Mouse (Mus musculus): ENCODE measurements around the gene Olfr19. TPM values are rescaled to one million over a fixed set of nuclear protein-coding genes. Genes with fewer than 3 reads are reported as not detected.
"Not testable (repeated sequence)": the region's sequence is repeated elsewhere in the genome, so short reads cannot be mapped to it uniquely, and the experiment has no call there.

The Olfr19 gene
- total RNA-seq (2017) = not detected in 2 replicates

DNA sequence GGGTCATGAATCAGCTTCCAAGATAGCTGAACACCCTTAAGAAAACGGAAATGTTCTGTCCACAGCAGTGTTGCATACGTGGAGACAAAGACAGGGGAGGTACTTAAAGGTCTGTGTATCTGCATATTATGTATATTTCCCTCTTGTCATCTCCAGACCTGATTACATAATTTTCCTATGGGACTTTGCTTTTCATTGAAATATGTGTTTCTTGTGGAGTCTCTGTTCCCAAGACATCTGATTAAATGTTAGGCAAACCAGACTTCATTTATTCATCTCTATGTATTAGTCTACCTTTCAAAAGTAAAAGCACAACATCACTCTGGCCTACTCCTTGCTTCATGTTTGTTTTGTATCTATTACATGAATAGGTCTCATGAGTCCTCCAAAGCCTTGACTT lies at the start of gene Olfr19:
Olfr19 (minus strand) TSS at position 101 of the 400 bp plus-strand sequence.
- no peak for ATAC-seq (replicated peaks in 1 of 2; ENCODE audit: insufficient read depth in 1 of 2, low FRiP score in 2 of 2, low TSS enrichment in 1 of 2, low read depth in 1 of 2, poor library complexity in 2 of 2, severe bottlenecking in 2 of 2)

DNA sequence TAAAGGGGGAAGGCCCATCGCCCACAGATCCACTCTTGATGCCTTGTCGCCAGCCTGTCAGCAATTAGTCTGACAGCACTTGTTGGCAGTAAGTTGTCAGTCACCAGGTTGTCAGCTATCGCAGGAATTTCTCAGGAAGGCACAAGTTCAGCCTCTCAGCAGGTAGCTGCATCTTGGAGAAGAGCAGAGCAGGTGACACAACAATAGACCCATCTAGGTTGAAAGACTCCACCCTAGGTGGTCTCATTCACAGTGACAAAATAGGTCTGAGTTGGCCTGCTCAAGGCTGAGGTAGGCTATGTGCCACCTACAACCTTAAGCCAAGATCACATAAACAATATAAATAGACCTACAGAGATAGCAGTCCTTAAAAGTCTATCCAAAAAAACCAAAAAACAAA lies 8.8 kb upstream of the Olfr19 start:
- no peak for ATAC-seq (replicated peaks in 1 of 2; ENCODE audit: insufficient read depth in 1 of 2, low FRiP score in 2 of 2, low TSS enrichment in 1 of 2, low read depth in 1 of 2, poor library complexity in 2 of 2, severe bottlenecking in 2 of 2)

DNA sequence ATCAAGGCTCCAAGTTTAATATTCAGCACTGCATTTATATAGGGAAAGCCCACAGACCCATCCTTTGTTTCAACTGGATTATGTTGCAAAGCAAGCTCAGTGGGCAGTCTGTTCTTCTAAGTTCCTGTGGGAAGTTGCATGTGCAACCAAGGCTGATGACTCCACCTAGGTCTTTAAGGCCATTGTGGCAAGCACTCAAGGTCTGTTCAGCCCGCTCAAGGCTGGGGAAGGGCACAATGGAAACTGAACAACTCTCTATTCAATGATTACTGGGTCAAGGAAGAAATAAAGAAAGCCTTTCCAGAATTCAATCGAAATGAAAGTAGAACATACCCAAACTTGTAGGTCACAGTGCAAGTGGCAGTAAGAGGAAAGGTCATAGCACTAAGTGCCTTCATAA lies 7.8 kb upstream of the Olfr19 start:
- no peak for ATAC-seq (replicated peaks in 1 of 2; ENCODE audit: insufficient read depth in 1 of 2, low FRiP score in 2 of 2, low TSS enrichment in 1 of 2, low read depth in 1 of 2, poor library complexity in 2 of 2, severe bottlenecking in 2 of 2)

DNA sequence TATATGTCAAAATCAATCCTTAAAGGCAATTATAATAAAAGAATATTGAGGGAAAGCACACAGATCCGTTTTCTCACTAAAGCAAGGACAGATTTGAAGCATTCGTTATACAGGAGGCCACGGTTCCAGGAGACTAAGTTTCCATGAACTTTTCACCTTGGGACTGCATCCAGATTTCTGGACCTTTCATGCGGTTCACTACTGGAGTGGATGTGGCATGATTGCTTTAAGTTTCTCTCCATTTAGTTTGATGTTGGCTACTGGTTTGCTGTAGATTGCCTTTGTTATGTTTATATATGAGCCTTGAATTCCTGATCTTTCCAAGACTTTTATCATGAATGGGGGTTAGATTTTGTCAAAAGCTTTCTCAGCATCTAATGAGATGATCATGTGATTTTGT lies 11.2 kb downstream of the Olfr19 start:
- no peak for ATAC-seq (replicated peaks in 1 of 2; ENCODE audit: insufficient read depth in 1 of 2, low FRiP score in 2 of 2, low TSS enrichment in 1 of 2, low read depth in 1 of 2, poor library complexity in 2 of 2, severe bottlenecking in 2 of 2)

DNA sequence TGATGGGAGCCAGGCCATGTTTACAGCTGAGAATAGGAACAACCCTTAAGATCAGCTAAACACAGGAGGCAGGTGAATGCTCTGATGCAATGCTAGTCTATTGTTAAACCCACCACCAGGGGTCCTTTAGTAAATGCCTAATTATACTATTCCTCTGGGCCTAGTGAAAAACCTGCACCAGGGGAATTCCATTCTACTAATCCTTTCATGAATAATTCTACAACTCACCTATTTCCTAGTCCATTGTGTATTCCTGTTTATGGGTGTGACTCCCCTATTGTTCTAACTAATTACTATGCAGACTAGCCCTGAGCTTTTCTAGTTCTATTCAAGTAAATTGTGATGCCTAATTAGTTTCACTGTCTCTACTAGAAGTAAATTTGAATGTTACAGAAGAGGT lies 11.7 kb downstream of the Olfr19 start:
- not testable (repeated sequence) for ATAC-seq (replicated peaks in 1 of 2; ENCODE audit: insufficient read depth in 1 of 2, low FRiP score in 2 of 2, low TSS enrichment in 1 of 2, low read depth in 1 of 2, poor library complexity in 2 of 2, severe bottlenecking in 2 of 2)

DNA sequence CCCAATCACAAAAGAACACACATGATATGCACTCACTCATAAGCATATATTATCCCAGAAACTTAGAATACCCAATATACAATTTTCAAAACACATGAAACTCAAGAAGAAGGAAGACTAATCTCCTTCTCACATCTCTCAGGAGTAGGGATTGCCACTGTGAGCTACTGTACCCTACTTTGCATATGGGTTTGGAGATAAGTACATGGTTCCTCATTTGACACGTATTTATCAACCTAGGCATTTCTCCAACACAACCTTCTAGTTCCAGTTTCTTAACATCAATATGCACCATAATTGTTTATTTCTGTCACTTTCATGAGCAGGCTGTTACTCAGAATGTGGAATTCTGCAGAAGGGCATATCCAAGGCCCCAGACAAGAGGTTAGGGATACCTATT lies 31.1 kb downstream of the Olfr19 start:
- no peak for ATAC-seq (replicated peaks in 1 of 2; ENCODE audit: insufficient read depth in 1 of 2, low FRiP score in 2 of 2, low TSS enrichment in 1 of 2, low read depth in 1 of 2, poor library complexity in 2 of 2, severe bottlenecking in 2 of 2)

DNA sequence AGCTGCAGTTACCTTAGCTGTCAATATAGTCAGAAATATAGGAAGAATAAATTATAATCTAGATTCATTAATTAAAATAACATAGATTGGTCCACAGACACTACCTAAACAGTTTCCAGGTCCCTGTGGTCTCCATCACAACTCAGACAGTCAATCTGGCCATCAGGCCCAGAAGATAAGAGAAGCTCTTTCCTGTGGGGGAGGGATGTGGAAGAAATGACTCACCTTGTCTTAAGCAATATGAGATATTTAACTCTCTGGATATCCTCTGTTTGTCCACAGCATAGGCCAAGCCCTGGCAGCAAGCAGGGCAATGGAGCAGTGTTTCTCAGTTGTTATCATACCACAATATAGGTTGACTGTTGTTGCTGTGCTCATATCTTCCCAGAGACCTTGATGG lies 42.5 kb downstream of the Olfr19 start:
- ATAC-seq (replicated peaks in 1 of 2; ENCODE audit: insufficient read depth in 1 of 2, low FRiP score in 2 of 2, low TSS enrichment in 1 of 2, low read depth in 1 of 2, poor library complexity in 2 of 2, severe bottlenecking in 2 of 2) = no peak

Other genes with a start within 250 kb of the Olfr19 start
- gene Fgd4, start 75.9 kb downstream of the Olfr19 start, total RNA-seq (2017) = 39.8 and 42.9 TPM in 2 replicates
- 6.2 and 7.3 TPM in 2 replicates for gene Spag6l, start 153.1 kb upstream of the Olfr19 start, total RNA-seq (2017)
- not detected in 2 replicates for gene Igll1, start 187.6 kb upstream of the Olfr19 start, total RNA-seq (2017)
- gene Top3b, start 194.3 kb upstream of the Olfr19 start, total RNA-seq (2017) = 76.3 and 81.4 TPM in 2 replicates
- 0.99 TPM in 1 of 2 replicates, not detected in the other for gene Vpreb1, start 194.4 kb upstream of the Olfr19 start, total RNA-seq (2017)
- gene Ppm1f, start 220.1 kb upstream of the Olfr19 start, total RNA-seq (2017) = 24.6 and 28.1 TPM in 2 replicates

All from hematopoietic stem cell, adult 5-6 weeks (primary cell).